ENCODE assay signal across 8 mouse cellular contexts in genomic region chrX:49306659-49307058, GRCm38 (mm10). TPM values are rescaled to one million over a fixed set of nuclear protein-coding genes. Genes with fewer than 3 reads are reported as not detected.
A peak's percentile ranks its signal among the peaks of the same experiment; 100 is the strongest.
DNase-seq lines count a peak whose midpoint lies in the region; ATAC-seq and TF ChIP-seq lines count a peak whose summit lies in the region.

No protein-coding gene starts in this region.

- DNase-seq in gastrocnemius, adult 18-20 months (ENCODE audit: low spot score): peak; percentile 20
- no peak for DNase-seq in gastrocnemius, adult 8-10 months (ENCODE audit: low spot score in 2 of 2)
- DNase-seq in lung, adult 2 months: no peak
- no peak for DNase-seq in lung, adult 18-20 months
- peak; percentile 13 for DNase-seq in c-Kit-positive CD71-positive TER-119-negative erythroid progenitor cells, embryonic 14.5 days (ENCODE audit: low read depth)
- no peak for DNase-seq in right cerebral cortex, postnatal 36 days (ENCODE audit: low spot score in 2 of 2)
- no peak for DNase-seq in right cerebral cortex, adult 18-20 months

- 19% methylated on average over 5 of the region's 5 CpGs for WGBS in lung, adult 2 months

- no peaks in the 10 kb centered on the region for H3K4me1 ChIP-seq in lung, adult 2 months (ENCODE audit: control insufficient read depth, insufficient read depth, low read length)

- no peak for TF ChIP-seq POLR2A in lung, adult 2 months (IDR thresholded peaks at IDR 0.05; ENCODE audit: borderline replicate concordance, extremely low read depth, low read depth, low read length)

- 0 out of 2 replicates have a peak, but pooled peaks have one; percentile 44 for ATAC-seq in megakaryocyte progenitor cell, adult 5-6 weeks (replicated peaks; ENCODE audit: poor library complexity)

- TF ChIP-seq CTCF in lung, adult 2 months (IDR thresholded peaks at IDR 0.05; ENCODE audit: insufficient read depth, low read length): peak; percentile 12; the same call in 1 of the 2 replicates

- no peak overlapping the region for H3K4me3 ChIP-seq in lung, adult 2 months (replicated peaks; ENCODE audit: extremely low read depth, low read depth, low read length)

RNA-seq across cellular contexts. Expression of gene Enox2, which starts 18.6 kb away (rescaled TPM):
- total RNA-seq in gastrocnemius, adult 18-20 months (2021): 10 to 100 TPM; 14.2 to 18.9 TPM
- 10 to 100 TPM; 22.6 to 32.5 (median 28.6) TPM for total RNA-seq in gastrocnemius, adult 8-10 months (2022)
- polyA plus RNA-seq in lung, adult 2 months (2012; rRNA removed): 4.0 and 8.9 TPM in 2 replicates
- total RNA-seq in megakaryocyte progenitor cell, adult 5-6 weeks (2015): 6.3 and 9.0 TPM in 2 replicates
- total RNA-seq in megakaryocyte progenitor cell, adult 5-6 weeks (2017): 14.4 and 16.4 TPM in 2 replicates

Comparison
In these comparisons a context has a peak if more than half of its experiments do, and no peak if none do; other contexts are left out.
1. DNase-seq: peak in gastrocnemius, adult 18-20 months (single experiment) and c-Kit-positive CD71-positive TER-119-negative erythroid progenitor cells, embryonic 14.5 days (single experiment); none in gastrocnemius, adult 8-10 months (0 of 2), lung, adult 2 months (single experiment), lung, adult 18-20 months (0 of 2), right cerebral cortex, postnatal 36 days (0 of 2) and right cerebral cortex, adult 18-20 months (single experiment).